Mouse (Mus musculus): ENCODE measurements around the gene Sertad1.

The Sertad1 gene

DNA sequence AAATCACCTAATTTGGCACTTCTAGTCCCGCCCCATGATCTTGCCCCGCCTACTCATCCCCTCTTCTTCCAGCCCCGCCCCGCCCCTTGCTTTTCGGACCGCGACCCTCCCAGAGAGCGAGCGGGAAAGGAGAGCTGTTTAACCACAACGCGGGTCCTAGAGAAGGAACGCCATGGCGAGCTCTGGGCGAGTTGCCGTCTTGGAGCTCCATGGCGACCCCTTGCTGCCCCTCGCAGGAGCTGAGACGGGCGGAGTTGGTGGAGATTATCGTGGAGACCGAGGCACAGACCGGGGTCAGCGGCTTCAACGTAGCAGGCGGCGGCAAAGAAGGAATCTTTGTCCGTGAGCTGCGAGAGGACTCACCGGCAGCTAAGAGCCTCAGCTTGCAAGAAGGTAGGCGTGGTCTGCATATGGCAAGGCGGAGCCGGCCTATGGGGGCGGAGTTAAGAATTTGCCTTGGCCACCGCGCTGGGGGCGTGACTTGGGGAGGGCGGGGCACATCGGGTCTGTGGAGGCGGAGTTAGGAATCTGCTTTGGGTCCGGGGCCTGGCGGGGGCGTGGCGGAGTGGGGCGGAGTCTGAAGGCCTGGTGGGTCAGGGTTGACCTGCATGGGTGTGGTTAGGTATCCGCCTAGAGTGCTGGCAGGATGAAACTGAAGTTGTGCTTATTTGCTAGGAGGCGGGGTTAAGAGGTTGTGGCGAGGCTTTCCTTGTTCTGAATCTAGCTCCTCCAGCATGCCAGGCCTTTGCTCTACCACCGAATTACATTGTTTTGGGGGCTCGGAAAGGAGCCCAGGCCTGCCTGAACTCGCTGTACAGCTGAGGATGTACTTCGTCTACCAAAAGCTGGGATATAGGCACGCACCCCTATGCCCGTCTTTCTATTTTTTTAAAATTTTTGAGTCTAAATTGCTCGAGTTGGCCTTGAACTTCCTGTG, 21.3 kb downstream of the Sertad1 start:
- peak; percentile 92 for DNase-seq

DNA sequence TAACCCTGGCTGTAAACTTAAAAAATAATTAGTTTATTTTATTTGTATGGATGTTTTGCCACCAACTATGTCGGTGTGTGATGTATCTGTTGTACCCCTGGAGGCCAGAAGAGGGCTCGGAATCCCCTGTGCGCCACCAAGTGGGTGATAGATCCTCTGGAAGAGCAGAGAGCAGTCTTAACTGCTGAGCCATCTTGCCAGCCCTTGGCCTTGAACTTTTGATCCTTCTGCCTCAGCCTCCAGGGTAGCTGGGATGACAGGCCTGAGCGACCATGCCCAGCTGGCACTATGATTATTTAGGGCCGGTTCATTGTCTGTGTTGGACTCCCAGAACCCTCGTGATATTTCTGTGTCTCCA, 21.9 kb downstream of the Sertad1 start:
- DNase-seq, result peak; percentile 52

DNA sequence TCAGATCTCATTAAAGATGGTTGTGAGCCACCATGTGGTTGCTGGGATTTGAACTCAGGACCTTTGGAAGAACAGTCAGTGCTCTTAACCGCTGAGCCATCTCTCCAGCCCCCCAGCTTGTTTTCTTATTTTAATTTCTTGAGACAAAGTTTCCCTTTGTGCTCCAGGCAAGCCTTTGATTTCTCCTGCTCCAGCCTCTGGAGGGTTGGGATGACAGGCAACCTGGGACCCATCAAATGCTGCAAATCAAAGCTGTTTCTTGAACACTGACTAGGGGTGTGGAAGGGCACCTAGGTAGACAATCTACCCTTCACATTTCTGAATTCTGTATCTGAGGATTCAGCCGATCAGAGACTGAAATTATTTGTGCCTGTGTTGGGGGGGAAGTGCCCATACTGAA, 24.1 kb downstream of the Sertad1 start:
- DNase-seq, result no peak

DNA sequence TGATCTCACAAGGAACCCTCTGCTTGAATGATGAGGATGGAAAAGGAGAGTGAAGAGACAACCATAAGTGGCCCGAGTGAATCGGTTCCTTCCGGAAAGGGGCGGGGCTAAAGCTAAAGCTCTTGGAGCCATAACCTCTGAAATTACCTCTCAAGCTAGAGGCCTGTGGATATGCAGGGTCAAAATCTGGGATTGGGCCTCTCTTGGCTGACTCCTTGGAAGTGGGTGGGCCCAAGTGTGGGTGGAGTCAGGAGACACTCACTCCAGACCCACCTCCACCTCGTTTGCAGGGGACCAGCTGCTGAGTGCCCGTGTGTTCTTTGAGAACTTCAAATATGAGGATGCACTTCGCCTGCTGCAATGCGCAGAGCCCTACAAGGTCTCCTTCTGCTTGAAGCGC, 28.3 kb downstream of the Sertad1 start:
- no peak for DNase-seq

DNA sequence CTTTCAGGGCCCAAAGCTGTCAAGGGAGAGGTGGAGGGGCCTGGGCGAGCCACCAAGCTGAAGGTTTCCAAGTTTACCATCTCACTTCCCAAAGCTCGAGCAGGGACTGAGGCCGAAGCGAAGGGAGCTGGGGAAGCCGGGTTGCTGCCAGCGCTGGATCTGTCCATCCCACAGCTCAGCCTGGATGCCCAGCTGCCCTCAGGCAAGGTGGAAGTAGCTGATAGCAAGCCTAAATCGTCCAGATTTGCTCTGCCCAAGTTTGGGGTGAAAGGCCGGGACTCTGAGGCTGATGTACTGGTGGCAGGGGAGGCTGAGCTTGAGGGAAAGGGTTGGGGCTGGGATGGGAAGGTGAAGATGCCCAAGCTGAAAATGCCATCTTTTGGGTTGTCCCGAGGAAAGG, 31.6 kb downstream of the Sertad1 start:
- no peak for DNase-seq

DNA sequence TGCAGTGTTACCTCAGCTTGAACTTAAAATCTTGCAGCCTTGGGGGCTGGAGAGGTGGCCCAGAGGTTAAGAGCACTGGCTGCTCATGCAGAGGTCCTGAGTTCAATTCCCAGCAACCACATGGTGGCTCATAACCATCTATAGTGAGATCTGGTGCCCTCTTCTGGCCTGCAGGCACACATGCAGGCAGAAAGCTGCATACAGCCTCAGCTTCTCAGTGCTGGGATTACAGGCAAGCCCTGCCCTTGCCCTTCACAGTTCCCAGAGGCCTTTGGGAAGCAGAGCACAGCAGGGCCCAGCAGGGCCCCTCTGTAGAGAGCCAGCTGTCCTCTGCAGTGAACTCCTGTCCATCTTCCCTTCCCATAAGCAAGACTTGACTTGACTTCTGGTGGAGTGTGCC, 33.4 kb downstream of the Sertad1 start:
- DNase-seq, result no peak

DNA sequence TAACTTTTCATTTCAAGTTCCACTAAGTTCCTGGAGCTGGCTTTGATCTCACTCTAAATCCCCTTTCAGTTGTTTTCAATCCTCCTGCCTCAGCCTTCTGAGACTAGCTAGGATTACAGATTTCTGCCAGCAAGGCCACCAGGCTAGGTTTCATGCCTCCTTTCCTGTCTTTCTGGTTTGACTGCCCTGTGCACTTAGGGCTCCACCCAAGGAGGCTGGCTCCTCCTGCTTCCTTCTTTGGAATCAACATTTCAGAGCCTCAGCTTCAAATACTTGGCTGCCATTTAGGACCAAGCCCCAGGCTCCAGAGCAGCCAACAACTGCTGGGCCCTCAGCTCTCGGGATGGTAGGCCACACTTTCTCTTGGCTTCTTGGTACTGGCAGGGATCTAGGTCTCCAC, 33.9 kb downstream of the Sertad1 start:
- DNase-seq, result no peak

DNA sequence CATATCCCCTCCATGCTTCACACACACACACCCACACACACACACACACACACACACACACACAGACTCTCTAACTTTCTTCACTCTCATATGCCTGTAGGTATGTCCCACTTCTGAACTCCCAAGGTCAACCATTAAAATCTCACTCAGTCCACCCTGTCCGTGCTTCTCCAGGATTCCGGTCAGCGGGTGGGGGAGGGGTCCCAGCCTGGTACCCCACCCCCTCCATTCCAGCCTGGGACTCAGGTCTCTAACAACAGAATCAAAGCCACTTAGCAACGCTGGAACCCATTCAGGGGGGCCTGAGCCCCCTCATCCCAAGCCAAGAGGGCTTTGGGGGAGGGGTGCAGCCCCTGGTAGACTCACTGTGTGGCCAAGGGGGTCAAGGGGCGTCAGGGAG, 36.3 kb downstream of the Sertad1 start, which contains the start of gene Hipk4:
TSS of gene Hipk4 (plus strand) at position 301 of the 400 bp plus-strand sequence.
- DNase-seq, result no peak

DNA sequence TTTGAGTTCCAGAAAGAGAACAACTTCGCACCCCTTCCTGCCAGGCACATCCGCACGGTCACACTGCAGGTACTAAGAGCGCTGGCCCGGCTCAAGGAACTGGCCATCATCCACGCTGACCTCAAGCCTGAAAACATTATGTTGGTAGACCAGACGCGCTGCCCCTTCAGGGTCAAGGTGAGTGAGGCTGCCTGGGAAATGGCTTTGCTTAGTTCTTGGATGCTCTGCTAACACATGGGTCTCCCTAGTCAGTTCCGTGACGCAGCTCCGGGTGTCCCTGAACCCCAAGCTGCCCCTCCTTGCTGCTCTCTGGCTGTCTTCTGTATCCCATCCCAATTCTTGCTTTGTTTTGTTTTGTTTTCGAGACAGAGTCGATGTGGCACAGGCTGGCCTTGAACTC, 37.1 kb downstream of the Sertad1 start:
- no peak for DNase-seq

DNA sequence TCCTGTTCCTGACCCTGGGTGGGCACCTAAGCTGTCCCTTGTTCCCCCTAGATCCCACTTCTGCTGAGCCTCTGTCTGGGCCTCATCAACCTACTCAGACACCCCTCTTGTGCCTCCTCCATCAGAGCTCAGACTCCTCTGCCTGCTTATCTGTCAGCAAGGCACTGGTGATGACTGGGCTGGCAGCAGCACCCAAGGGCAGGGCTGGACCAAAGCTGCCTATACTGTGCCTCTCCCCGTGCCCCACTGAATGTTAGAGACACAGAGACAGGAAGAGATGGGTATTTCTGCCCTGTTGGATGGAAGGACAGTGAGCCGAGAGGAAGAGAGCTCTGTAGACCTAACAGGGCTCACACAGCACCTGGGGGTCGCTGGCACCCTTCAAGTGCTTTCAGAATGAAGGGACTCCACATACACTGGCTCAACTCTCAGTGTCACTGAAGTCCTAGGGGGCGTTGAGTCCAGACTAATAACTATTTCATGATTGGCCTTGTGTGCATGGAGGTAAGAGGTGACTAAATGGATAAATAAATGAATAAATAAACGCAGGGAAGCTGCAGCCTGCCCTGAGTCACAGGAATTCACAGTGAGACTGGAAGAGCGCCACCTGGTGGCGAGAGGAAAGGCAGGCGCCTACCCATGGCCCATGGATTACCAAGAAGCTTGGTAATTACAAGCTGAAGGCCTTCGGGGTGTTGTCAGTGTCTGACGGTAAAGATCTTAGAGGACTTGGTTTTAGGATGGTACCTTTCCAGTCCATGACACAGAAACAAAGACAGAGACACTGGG, 39.5 kb downstream of the Sertad1 start:
- peak; percentile 74 for DNase-seq

DNA sequence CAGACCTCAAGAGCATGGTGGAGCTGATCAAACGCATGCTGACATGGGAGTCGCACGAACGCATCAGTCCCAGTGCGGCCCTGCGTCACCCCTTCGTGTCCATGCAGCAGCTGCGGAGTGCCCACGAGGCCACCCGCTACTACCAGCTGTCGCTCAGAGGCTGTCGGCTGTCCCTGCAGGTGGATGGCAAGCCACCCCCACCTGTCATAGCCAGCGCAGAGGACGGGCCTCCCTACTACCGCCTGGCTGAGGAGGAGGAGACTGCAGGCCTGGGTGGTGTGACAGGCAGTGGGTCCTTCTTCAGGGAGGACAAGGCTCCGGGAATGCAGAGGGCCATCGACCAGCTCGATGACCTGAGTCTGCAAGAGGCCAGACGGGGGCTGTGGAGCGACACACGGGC, 42.4 kb downstream of the Sertad1 start:
- DNase-seq, result no peak

DNA sequence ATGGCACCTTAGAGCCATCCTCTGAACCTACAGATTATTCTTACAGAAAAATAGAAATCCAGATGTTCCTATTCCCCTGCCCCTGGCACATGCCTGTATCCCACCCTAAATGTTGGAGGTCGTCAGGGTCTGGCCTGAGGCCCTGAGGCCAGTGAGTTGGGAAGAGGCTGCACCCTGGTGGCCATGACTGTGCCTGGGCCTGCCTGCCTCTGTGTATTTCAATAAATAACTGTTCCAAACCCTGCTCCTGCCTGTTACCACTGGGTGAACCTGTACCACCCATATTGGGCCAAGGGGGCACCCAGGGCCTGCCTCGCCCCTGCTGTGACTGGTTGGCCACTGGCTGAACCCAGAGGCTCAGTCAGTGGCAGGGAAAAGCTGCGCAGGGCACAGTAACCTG, 44.2 kb downstream of the Sertad1 start:
- no peak for DNase-seq

DNA sequence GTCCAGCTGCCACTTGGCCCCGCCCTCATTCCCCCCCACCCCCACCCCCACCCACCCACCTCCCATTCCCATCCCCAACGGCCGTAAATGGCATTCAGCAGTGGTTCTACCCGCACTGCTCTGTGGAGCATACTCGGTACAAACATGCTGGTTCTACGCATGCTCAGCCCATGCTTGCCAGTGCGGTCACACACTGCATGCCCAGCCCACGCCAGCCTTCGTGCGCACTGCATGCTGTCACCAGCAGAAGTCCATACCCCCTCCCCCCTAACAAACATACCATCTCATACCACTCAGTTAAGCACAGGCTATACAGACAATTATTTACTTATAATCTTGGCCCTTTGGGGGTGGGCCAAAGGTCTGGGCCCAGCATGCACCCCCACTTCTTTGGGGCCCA, 45.0 kb downstream of the Sertad1 start:
- DNase-seq, result no peak

DNA sequence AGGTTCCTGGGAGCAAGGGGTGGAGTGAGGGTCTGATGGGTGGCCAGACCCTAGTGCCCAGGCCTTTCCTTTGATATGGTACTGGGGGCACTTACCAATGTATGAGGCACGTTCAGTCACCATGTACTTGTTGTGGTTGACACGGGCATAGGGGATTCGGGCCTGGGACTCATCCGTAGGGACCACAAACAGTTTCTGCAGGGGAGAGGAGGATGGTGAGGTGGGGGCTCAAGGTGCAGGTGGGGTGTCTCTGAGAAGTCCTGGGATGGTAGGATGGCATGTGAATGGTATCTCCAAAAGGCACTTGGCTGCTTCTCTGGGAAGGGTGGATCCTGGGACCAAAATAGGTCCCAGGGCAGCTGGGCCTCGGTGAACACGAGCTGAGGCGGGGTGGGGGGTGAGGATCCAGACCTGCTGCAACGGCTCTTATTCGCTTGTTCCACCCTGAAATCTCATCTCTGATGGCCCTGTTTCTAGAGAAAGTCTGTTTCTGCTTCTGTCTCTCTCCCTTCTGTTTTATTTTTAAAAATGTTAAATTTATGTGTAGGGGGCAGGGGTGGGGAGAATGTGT, 45.9 kb downstream of the Sertad1 start:
- DNase-seq, result no peak

DNA sequence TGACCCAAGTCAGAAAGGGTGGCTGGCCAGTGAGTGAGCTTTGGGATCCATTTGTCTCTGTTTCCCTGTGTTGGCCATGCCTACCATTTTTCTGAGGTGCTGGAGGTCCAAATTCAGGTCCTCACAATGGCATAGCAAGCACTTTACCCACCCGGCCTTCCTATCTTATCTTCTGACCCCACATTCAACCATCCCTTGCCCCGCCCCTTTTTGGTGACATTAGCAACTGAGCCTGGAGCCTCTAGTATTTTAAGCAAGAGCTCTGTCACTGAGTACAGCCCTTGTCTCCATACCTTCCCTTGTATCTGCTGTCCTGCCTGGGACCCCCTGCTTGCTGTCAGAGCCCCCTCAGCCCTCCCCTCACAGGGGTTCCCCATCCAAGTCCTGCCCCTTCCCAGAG, 48.7 kb downstream of the Sertad1 start:
- DNase-seq, result no peak

DNA sequence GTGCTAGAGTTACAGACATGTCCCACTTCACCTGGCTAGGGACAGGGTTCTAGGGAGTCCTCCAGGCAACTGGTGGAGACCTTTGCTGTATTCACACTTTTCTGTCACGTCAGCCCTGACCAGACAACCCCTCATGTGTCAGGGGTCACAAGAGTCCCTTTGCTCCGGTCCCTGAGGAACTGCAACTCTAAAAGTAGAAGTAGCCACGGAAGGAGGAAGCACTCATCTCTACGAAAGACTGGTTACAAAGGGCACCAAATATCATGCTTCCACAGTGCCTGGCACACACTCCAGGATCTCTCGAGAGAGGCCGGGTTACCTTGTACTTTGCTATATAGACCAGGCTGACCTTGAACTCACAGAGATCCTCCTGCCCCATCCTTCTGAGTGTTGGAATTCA, 49.9 kb downstream of the Sertad1 start:
- no peak for DNase-seq

DNA sequence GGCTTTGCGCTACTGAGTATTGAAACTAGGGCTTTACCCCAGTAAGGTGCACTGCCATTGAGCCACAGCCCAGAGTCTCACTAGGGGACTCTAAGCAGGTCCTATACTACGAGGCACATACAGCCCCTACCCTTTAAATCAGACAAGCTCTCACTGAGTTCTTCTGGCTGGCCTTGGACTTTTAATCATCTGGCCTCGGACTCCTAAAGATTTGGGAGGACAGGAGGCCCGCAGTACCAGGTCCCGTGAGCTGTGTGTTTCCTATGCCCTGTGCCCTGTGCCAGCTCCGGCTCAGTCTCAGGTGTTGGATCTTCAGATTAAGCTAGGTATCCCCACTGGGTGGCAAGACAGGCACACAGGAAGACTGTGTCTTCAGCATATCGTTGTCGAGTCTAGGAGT, 51.3 kb downstream of the Sertad1 start:
- DNase-seq, result no peak

DNA sequence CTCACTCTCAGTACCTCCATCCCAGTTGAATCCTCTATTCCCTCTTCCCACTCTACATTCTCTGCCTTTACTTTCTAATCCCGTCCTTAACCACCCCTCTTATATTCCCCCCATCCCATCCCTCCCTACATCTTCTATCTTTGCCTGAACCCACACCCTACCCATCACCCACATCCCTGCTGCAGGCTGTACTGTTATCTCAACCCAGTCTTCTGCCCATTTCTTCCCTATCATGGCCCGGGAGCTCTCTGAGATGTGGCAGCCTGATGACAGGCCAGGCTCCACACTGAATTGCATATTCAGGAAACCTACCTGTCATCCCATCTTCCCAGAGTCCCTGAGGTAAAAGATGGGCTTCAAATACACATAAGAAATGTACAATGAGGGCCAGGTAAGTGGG, 52.1 kb downstream of the Sertad1 start:
- DNase-seq, result no peak

All from cerebellum, adult 11 months (tissue).